Mouse (Mus musculus) myocyte (in vitro differentiated cells): ENCODE measurements around the gene Lat. TPM values are rescaled to one million over a fixed set of nuclear protein-coding genes. Genes with fewer than 3 reads are reported as not detected.

Source experiments
- H3K27me3 ChIP-seq: one replicate; pipeline ENCODE4 v1.6.1; 2011; ENCODE audit not compliant: control insufficient read depth, insufficient read depth, insufficient read length
- H3K36me3 ChIP-seq: one replicate; pipeline ENCODE4 v1.6.1; 2011; ENCODE audit not compliant: control insufficient read depth, insufficient read depth
- H3K4me2 ChIP-seq: one replicate; pipeline ENCODE4 v1.6.1; 2011; ENCODE audit warnings: low read depth, control low read depth
- H3K4me3 ChIP-seq: one replicate; pipeline ENCODE4 v1.5.1; 2011; ENCODE audit warnings: mild to moderate bottlenecking, control low read depth, moderate library complexity
- H3K79me2 ChIP-seq: one replicate; pipeline ENCODE4 v1.6.1; 2011; ENCODE audit not compliant: control insufficient read depth, insufficient read depth
- H3ac ChIP-seq: one replicate; pipeline ENCODE4 v1.6.1; 2011; ENCODE audit not compliant: control insufficient read depth, insufficient read length
- CEBPB ChIP-seq: IDR thresholded peaks from 2 replicates; pipeline ENCODE4 v1.6.1; 2011; ENCODE audit warnings: mild to moderate bottlenecking, moderate library complexity; ENCODE audit not compliant: poor library complexity, insufficient read depth, severe bottlenecking
- E2F4 ChIP-seq: IDR thresholded peaks from one replicate; pipeline ENCODE4 v1.6.1; 2011; ENCODE audit warnings: mild to moderate bottlenecking, control low read depth, moderate library complexity; ENCODE audit not compliant: insufficient read depth
- MAX ChIP-seq: IDR thresholded peaks from one replicate; pipeline ENCODE4 v1.6.1; 2011; ENCODE audit warnings: low read depth, mild to moderate bottlenecking, control low read depth
- MYOD1 ChIP-seq, 3 experiments: IDR thresholded peaks; one replicate each; pipeline ENCODE4 v1.6.1; 2011; ENCODE audit warnings: control low read depth in 2 of 3, low read depth in 2 of 3, mild to moderate bottlenecking in 2 of 3, moderate library complexity in 1 of 3; ENCODE audit not compliant: insufficient read length in 2 of 3, control insufficient read depth in 1 of 3
- MYOG ChIP-seq, 3 experiments: IDR thresholded peaks; one replicate each; pipeline ENCODE4 v1.6.1; 2011; ENCODE audit warnings: control low read depth in 2 of 3, low read depth in 2 of 3, mild to moderate bottlenecking in 2 of 3; ENCODE audit not compliant: insufficient read length in 2 of 3, control insufficient read depth in 1 of 3, insufficient read depth in 1 of 3
- POLR2A ChIP-seq: IDR thresholded peaks from one replicate; pipeline ENCODE4 v1.6.1; 2011; ENCODE audit warnings: low read depth, mild to moderate bottlenecking, control low read depth, moderate library complexity; ENCODE audit not compliant: insufficient read length
- POLR2AphosphoS2 ChIP-seq: IDR thresholded peaks from one replicate; pipeline ENCODE4 v1.6.1; 2011; ENCODE audit warnings: low read depth, control low read depth; ENCODE audit not compliant: insufficient read length
- REST ChIP-seq: IDR thresholded peaks from one replicate; pipeline ENCODE4 v1.6.1; 2011; ENCODE audit warnings: mild to moderate bottlenecking, control low read depth, moderate library complexity; ENCODE audit not compliant: insufficient read depth, insufficient read length
- SRF ChIP-seq: IDR thresholded peaks from one replicate; pipeline ENCODE4 v1.6.1; 2011; ENCODE audit warnings: low read depth; ENCODE audit not compliant: control insufficient read depth, insufficient read length
- TCF12 ChIP-seq: IDR thresholded peaks from one replicate; pipeline ENCODE4 v1.6.1; 2011; ENCODE audit warnings: mild to moderate bottlenecking, control low read depth; ENCODE audit not compliant: poor library complexity, insufficient read depth, severe bottlenecking
- TCF3 ChIP-seq: IDR thresholded peaks from one replicate; pipeline ENCODE4 v1.6.1; 2011; ENCODE audit warnings: low read depth, control low read depth; ENCODE audit not compliant: insufficient read length
- USF1 ChIP-seq: IDR thresholded peaks from one replicate; pipeline ENCODE4 v1.6.1; 2011; ENCODE audit warnings: low read depth, mild to moderate bottlenecking, control low read depth, moderate library complexity
- polyA plus RNA-seq: library from polyadenylated mRNA; unstranded; fragments of >200 nt; fragmentation: generic; extraction: Trizol; gene quantifications from one replicate; pipeline ENCODE4 v1.2.1, GENCODE M21; 2012; ENCODE audit warnings: missing spikeins

The Lat gene
- polyA plus RNA-seq, 1 experiment, result 0.17 TPM

DNA sequence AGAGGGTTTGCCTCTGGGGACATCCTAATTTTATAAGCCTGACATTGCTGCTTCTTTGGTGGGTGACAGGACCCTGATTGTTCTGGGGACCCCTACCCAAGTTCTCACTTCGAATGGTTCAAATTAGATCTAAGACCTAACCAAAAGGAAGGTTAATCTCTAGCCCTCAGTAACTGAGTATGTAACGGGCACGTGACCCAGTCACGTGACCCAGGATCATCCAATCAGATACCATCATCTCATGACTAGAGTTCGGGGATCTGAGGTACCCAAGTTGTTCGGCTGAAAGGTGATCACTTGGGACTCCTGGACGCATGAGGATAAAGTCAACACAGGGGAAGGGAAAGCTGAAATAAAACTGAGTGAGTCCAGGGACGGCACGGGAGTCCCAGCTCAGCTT, 3.6 kb upstream of the Lat start:
- TF ChIP-seq USF1, result peak; percentile 33
- TF ChIP-seq TCF3, result no peak
- no peak for TF ChIP-seq MYOG (IDR thresholded peaks at IDR 0.05; ENCODE audit: control insufficient read depth in 1 of 3, insufficient read depth in 1 of 3, insufficient read length in 2 of 3, low read depth in 2 of 3)
- H3K4me3 ChIP-seq, result no peak overlapping the region
- H3K27me3 ChIP-seq, result no peaks in the 10 kb centered on the region
- no peak overlapping the region for H3ac ChIP-seq
- H3K79me2 ChIP-seq, result peaks cover 9% of the 10 kb centered on the region
- no peaks in the 10 kb centered on the region for H3K36me3 ChIP-seq
- no peak overlapping the region for H3K4me2 ChIP-seq

DNA sequence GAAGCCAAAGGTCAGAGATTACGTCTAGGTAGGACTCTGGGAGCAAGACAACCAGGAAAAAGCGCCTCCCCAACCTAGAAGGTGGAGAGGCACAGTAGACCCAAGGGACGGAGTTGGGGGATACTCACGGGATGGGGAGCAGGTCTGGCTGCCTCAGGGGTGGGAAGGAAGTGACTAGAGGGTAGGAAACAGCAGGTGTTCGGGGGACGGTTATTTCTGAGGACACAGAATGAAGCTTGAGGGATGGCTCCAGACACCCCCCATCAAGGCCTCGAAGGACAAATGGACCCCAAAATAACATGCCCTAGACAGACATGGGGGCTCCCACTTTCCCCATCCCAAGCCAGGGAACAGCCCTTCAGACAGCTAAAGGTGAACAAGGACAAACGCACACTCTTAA, 1.0 kb downstream of the Lat start:
- H3ac ChIP-seq, result no peak overlapping the region
- H3K4me2 ChIP-seq, result no peak overlapping the region
- H3K36me3 ChIP-seq, result no peaks in the 10 kb centered on the region
- no peaks in the 10 kb centered on the region for H3K79me2 ChIP-seq
- TF ChIP-seq POLR2A (no peak), SRF (no peak), POLR2AphosphoS2 (no peak), MYOG (IDR thresholded peaks at IDR 0.05; ENCODE audit: control insufficient read depth in 1 of 3, insufficient read depth in 1 of 3, insufficient read length in 2 of 3, low read depth in 2 of 3) (no peak), REST (no peak), TCF3 (no peak), USF1 (no peak), E2F4 (no peak), CEBPB (no peak), MAX (no peak), MYOD1 (IDR thresholded peaks at IDR 0.05; ENCODE audit: control insufficient read depth in 1 of 3, insufficient read length in 2 of 3, low read depth in 2 of 3) (no peak), TCF12 (no peak)
- H3K27me3 ChIP-seq, result no peaks in the 10 kb centered on the region
- H3K4me3 ChIP-seq, result no peak overlapping the region

DNA sequence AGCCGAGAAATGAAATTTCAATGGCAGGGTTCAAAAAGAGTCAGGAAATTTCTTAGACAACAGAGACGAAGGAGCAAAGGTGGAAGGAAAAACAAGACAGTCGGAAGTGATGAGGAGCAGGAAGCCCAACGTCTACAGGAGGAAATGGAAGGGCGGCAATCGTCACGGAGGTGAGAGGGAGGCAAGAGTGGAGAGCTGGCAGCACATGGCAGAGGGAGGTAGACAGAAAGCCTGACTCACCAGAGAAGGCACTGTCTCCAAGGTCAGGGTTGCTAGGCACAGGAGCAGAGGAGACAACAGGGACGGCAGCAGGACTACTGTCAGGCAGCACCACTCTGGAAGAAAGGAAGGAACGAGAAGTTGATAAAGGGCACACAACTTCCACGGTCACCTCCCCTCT, 1.7 kb downstream of the Lat start:
- Histone ChIP-seq H3K27me3 (no peaks in the 10 kb centered on the region), H3ac (no peak overlapping the region), H3K4me2 (no peak overlapping the region), H3K4me3 (no peak overlapping the region), H3K79me2 (no peaks in the 10 kb centered on the region), H3K36me3 (no peaks in the 10 kb centered on the region)
- no peak for TF ChIP-seq SRF
- no peak for TF ChIP-seq TCF12
- TF ChIP-seq USF1, result no peak
- no peak for TF ChIP-seq MAX
- TF ChIP-seq POLR2A, result no peak
- TF ChIP-seq REST, result no peak
- no peak for TF ChIP-seq E2F4
- no peak for TF ChIP-seq MYOD1 (IDR thresholded peaks at IDR 0.05; ENCODE audit: control insufficient read depth in 1 of 3, insufficient read length in 2 of 3, low read depth in 2 of 3)
- no peak for TF ChIP-seq CEBPB
- TF ChIP-seq POLR2AphosphoS2, result no peak
- no peak for TF ChIP-seq MYOG (IDR thresholded peaks at IDR 0.05; ENCODE audit: control insufficient read depth in 1 of 3, insufficient read depth in 1 of 3, insufficient read length in 2 of 3, low read depth in 2 of 3)
- no peak for TF ChIP-seq TCF3

DNA sequence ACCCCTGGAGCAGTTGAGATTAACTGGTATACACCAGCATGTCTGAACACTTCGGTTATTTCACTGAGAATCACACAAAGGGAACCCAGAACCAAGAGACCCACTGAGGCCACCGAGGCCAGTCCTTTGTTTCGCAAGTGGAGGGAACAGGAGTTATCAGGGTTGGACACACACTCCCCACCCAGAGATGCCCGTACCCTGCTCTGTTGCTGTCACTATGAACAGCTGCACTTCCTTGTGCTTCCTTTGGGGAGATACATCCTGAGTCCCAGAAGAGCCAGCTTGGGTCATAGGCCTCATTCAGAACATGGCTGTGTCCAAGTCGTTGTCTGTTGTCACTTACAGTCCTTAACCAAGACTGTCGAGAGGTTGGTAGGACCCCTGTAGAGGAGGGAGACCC, 6.3 kb downstream of the Lat start:
- no peak overlapping the region for H3K4me2 ChIP-seq
- H3K27me3 ChIP-seq, result no peaks in the 10 kb centered on the region
- H3K79me2 ChIP-seq, result no peaks in the 10 kb centered on the region
- no peak overlapping the region for H3K4me3 ChIP-seq
- H3ac ChIP-seq, result no peak overlapping the region
- TF ChIP-seq MAX, result no peak
- H3K36me3 ChIP-seq, result no peaks in the 10 kb centered on the region

DNA sequence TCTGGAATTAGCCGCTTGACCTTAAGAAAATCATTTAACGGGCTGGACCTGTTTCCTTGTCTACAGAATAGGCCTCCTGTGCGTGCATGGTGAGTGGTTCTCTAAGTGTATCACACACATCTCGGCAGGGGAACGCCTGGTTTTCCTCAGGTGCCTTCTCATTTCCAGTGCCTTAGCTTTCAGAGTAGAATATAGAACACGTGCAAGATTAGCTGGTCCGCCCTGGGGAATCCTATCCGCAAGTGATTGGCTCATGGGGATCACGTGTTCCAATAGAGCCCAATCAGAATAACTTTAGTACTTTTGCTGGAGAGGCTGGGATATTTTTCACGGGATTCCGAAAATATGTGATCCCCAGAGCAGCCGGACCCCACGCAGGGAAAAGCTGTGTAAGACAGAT, 10.3 kb downstream of the Lat start:
- Histone ChIP-seq H3K4me2 (peak overlapping the region; percentile 74), H3ac (no peak overlapping the region), H3K4me3 (no peak overlapping the region), H3K79me2 (no peaks in the 10 kb centered on the region), H3K27me3 (peaks cover 8% of the 10 kb centered on the region), H3K36me3 (no peaks in the 10 kb centered on the region)
- TF ChIP-seq MYOG (IDR thresholded peaks at IDR 0.05; ENCODE audit: control insufficient read depth in 1 of 3, insufficient read depth in 1 of 3, insufficient read length in 2 of 3, low read depth in 2 of 3), result no peak
- peak; percentile 87 for TF ChIP-seq USF1
- no peak for TF ChIP-seq E2F4

DNA sequence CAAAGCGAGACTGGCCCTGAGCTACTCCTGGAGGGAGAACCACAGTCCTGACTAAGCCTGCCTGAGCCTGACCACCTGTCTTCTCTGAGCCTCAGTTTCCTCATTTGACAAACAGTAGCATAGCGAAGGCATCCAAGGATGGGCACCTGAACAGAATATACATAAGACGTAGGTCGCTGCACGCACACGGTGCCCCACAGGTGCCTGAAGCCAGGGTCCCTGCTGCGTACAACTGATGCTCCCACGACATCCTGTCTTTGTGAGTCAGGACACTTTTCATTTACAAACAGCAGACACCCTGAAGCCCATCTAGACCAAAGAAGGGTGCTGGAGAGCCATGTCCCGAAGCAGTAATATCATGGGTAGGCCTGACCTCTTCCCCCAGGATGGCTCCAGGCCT, 11.0 kb downstream of the Lat start:
- no peak overlapping the region for H3K4me2 ChIP-seq
- no peaks in the 10 kb centered on the region for H3K79me2 ChIP-seq
- H3ac ChIP-seq, result no peak overlapping the region
- no peak overlapping the region for H3K4me3 ChIP-seq
- no peaks in the 10 kb centered on the region for H3K36me3 ChIP-seq
- no peak for TF ChIP-seq POLR2AphosphoS2
- TF ChIP-seq TCF12, result no peak
- no peak for TF ChIP-seq E2F4
- no peak for TF ChIP-seq CEBPB
- no peak for TF ChIP-seq POLR2A
- no peak for TF ChIP-seq MAX
- TF ChIP-seq USF1, result no peak
- TF ChIP-seq MYOD1 (IDR thresholded peaks at IDR 0.05; ENCODE audit: control insufficient read depth in 1 of 3, insufficient read length in 2 of 3, low read depth in 2 of 3), result no peak
- TF ChIP-seq MYOG (IDR thresholded peaks at IDR 0.05; ENCODE audit: control insufficient read depth in 1 of 3, insufficient read depth in 1 of 3, insufficient read length in 2 of 3, low read depth in 2 of 3), result no peak
- no peak for TF ChIP-seq TCF3
- no peak for TF ChIP-seq REST
- TF ChIP-seq SRF, result no peak
- H3K27me3 ChIP-seq, result peaks cover 12% of the 10 kb centered on the region
